Mouse (Mus musculus) cerebellum, adult 2 months (tissue): Measurements from ENCODE around the gene Dus3l.

ENCODE experiments used
- CTCF ChIP-seq: fragments of 200-500 bp; IDR thresholded peaks from 2 replicates; pipeline ENCODE4 v1.5.1; 2011; ENCODE audit warnings: low read depth, mild to moderate bottlenecking, control low read depth, low read length, moderate library complexity, borderline replicate concordance; ENCODE audit not compliant: insufficient read depth
- POLR2A ChIP-seq: fragments of 200-500 bp; IDR thresholded peaks from 2 replicates; pipeline ENCODE4 v1.6.1; 2011; ENCODE audit warnings: low read length, control low read depth, borderline replicate concordance; ENCODE audit not compliant: insufficient read depth

DNA sequence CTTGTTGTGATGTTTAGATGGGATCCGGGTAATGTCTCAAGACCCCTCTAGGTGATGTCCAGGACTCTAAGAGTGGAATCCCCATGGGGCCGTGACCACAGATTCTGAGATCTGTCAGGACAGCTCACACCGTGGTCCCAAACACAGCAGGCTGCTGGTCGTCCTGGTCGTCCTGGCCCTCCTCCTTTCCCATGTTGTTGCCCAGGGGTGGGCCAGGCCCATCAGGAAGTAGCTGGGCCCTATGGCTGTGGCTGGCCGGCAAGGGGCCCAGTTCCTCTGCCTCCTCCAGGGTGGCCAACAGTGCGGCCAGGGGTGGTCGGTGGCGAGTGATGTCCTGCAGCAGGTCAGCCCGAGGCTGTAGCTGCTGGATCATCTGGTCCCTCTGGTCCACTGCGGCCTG is 49.2 kb upstream of the Dus3l start:
- TF ChIP-seq CTCF (no peak), POLR2A (no peak)
